Mouse (Mus musculus): ENCODE measurements around the gene Dnajc30.
"Not testable (repeated sequence)": the region's sequence is repeated elsewhere in the genome, so short reads cannot be mapped to it uniquely, and the experiment has no call there.

Dnajc30 gene

DNA sequence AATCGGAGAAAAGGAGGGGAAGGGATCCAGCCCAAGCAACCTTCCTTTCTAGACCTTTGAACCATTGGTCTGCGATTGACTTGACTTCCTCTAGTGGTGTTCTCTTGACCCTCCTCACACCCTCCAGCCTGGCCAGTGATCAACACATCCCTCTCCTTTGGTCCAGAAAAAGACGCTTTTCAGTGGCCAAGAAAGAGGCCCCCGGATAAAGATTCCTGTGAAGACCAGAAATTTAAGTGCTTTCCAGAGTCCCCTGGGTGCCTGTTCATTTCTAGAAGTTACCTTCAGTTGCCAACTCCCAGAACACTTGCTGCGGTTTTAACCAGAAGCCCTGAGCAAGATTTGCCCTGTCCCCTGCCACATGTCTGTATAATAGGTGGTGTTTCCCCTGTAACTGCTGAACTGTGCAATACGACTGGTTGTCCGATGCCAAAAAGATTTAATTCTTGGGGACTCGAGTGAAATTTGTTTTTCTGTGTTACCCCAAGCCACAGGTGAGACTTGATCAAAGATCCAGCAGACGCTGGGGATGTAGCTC lies 976 bp downstream of the Dnajc30 start, which contains the start of gene Bud23:
Gene Bud23 (minus strand): TSS at position 51 of the 538 bp plus-strand sequence.
- DNase-seq = not testable (repeated sequence)

DNA sequence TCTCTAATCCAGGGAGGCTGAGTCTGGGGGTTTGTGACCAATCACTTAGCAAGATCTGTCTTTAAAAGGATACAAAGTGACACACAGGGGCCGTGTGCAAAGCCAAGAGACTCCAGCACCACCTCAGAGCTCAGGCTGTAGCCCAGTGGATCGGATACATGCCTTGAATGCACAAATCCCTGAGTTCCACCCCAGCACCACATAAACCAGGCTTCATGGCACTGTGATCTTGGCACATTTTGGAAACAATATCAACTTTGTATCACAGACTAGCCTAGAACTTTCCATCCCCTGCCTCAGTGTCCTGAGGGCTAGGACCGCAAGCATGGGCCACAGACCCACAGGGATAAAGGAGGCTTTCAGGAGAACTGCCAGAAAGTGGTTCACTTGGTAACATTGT lies 2.0 kb downstream of the Dnajc30 start:
- DNase-seq = no peak

DNA sequence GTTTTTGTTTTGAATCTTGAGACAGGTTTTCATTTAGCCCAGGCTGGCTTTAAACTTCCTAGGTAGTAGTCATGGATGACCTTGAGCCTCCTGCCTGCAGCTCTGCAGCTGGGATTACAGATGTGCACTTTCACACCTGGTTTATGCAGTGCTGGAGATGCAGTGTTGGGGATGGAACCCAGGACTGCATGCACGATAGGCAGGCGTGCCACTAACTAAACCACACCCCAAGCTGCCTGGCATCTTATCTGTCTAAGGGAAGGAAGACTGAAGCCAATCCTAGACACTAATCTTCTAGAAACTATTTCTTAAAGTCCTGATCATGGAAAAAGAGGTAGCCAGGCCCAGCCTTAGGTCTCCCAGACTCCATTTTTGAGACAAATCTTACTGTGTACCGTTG lies 6.4 kb downstream of the Dnajc30 start:
- no peak for DNase-seq

DNA sequence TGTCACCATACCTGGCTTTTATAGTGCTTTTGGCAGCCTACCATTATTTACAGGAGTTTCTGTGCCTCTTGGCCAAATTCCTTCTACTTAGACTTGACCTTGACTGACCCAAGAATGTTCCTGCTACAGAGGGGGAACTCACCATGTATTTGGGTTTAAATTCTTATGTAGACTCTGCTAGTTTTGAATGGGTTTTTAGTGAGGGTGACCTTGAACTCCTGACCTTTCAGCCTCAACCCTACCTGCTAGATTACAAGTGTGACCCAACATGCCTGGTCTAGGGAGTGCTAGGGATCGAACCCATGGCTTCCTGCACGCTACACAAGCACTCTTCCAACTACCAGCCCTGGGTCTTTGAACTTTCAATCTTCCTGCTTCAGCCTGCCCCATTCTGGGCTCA lies 8.1 kb downstream of the Dnajc30 start:
- DNase-seq = no peak

DNA sequence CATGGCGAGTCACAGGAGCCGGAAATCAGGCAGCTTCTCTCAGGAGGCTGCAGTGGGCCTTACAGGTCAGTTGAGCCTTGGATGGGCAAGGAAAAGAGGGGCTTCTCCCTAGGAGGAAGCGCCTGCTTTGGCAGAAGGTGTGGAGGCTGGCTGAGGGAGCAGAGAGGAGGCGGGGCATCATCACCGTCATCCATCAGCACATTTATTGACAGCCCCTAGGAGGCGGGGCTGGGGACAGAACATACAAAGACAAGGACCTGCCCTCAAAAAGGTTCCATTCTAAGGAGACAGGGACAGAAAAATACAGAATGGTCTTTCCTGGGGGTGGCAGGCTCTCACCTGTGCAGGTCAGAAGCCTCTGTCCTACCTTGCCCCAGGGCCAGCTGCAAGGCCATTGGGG lies 8.7 kb downstream of the Dnajc30 start:
- DNase-seq = no peak

DNA sequence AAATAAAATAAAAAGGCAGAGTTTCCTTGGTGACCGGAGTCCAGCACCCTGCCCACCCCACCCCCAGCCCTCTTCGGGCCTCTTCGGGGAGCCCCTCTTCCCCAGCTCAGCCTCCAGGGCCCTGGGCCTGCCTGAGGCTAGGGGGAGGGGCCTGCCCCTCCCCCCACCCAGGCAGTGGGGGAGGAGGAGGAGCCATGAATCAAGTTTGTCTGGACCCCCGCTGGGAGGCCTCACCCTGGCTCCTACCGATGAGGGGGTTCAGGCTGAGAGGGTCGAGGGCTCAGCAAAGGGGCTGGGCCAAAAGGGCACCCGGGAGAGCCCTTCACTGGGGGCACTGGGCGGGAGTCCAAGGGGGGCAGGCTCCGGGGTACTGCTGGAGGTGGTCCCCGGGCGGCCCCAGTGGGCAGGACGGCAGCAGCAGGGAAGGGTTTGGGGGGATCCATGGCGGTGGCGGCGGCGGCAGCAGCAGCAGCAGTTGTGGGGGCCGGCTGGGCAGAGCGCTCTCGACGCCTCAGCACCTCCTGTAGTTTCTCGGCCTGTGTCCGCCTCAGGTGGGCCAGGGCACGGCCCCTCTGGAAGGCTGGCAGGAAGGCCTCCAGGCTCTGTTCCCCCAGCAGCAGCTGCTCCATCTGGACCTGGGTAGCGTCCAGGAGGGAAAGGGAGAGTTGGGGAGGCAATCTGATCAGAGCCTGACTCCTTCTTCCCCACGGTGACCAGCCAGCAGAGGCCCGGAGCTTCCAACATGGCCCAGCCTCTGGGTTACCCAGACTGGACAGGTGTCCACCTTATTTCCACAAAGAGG lies 9.5 kb downstream of the Dnajc30 start:
- no peak for DNase-seq

DNA sequence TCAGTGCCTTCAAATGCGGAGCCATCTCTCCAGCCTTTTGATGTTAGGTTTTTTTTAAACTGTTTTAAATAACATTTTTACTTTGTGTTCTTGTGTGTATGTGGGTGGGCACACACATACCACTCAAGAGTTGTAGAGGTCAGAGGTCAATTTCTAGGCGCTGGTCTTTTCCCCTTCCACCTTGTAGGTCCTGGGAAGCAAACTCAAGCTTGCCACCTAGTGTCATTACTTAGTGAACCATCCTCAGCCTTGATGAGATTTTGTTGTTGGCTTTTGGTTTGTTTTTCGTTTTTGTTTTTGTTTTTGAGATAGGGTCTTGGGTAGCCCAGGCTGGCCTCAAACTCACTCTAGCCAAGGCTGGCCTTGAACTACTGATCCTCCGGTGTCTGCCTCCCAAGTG lies 11.7 kb downstream of the Dnajc30 start:
- no peak for DNase-seq

DNA sequence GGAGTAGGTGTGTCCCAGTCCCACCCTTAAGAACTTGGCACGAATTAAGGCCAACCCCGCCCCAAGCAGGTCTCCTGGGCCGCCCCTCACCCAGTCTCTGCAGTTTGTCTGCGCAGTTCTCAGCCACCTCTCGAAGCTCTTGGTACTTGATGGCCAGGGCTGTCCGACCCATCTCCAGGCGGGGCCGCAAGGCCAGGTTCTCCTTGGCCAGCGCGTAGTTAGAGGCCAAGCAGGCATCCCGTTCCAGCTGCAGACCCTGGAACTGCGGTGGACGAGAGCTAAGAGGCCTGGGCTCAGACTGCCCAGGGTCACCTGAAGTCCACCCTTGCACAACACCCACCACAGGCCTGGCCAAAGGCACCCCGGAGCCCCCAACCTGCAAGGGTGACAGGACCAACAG lies 12.4 kb downstream of the Dnajc30 start:
- DNase-seq = no peak

DNA sequence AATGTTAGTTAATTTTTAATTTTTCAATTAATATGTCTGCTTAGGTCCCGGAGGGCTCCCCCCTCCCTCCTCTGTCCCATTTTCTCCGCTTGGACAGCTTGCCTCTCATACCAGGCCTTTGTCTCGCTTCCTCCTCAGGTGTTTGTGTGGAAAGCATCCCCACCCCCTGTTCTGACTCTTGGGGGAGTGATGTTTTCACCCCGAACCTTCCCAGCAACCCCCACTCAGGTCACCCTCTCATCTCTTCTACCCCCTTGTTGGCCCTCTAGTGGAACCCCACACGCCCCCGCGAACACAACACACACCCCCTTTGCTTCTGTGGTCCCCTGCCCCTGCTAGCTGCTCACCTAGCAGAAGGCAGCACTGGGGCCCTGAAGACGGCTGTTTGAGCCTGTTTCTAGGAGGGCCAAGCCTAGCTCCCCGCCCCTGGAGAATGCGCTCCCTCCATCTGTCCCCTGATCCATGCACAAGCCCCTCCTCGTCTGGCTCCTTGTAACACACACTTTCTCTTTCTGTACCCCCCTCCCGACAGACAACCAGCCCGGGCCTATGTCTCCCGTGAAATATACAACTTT lies 13.0 kb downstream of the Dnajc30 start:
- DNase-seq = peak; percentile 31

DNA sequence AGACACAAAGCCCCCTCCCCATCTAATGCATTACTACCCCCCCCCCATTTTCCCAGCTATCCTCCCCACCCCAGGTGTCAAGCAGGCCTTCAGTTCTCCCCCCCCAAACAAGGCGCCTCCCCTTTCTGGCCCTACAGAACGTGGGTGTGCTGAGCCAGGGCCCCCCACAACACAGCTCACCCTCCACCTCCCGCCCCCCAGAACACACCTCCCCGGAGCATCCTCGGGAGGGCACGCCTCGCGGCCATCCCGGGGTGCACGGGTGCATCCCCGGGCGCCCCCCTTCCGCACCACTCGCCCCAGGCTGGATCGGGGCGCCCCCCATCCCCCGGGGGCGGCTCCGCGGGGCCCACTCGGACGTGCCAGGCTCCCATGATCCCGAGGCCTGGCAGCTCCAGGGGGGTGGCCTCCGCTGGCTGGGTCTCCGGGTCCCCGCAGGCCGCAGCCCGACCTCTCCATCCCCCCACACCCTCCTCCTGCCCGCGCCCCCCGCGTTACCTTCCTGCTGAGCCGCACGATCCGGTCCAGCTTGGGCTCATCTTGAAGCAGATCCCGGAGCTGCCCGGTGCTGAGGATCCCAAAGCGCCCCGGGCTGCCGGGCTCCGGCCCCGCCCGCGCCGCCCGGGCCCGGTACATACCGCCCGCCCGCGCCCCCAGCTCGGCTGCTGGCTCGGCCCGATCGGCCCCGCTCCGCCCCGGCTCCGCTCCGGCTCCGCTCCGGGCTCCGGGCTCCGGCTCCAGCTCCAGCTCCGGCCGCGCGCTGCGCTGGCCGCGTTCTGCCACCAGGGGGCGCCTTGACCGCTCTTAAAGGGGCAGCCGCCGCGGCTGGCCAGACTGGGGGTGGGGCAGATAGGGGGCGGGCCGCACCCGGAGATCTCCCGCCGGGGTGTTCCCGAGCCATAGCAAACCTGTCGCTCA lies 13.8 kb downstream of the Dnajc30 start, which contains the start of gene Vps37d:
Gene Vps37d (minus strand): TSS at position 703 of the 918 bp plus-strand sequence.
- peak; percentile 95 for DNase-seq

DNA sequence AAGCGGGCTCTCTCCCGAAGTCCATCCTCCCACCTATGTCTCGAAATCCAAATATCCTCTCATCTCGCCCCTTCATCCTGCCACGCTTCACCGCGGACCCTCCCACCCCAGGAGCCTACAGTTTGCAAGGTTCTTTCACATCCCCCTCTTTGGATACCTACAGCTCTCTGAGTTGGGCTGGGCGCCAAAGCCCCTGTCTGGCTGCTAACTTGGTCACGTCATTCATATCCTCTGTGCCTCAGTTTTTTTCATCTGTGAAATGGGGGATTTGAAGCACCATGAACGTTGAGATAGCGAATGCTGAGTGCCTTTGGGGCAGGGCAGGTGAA lies 14.4 kb downstream of the Dnajc30 start:
- no peak for DNase-seq

DNA sequence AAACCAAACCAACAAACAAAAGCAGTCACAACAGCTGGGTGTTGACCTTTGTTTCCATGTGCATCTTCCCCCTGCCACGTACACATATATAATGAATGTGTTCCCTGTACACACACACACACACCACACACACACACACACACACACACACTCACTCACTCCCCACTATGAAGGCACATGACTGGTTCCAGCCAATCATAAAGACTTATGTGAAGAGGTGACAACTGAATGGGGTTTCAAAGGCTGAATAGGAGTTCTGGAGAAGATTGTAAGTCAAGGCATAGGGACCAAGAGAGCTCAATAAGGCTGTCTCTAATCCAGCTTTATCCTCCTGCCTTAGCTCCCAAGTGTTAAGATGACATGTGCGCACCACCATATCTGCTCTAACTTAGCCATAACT lies 15.6 kb downstream of the Dnajc30 start:
- no peak for DNase-seq

DNA sequence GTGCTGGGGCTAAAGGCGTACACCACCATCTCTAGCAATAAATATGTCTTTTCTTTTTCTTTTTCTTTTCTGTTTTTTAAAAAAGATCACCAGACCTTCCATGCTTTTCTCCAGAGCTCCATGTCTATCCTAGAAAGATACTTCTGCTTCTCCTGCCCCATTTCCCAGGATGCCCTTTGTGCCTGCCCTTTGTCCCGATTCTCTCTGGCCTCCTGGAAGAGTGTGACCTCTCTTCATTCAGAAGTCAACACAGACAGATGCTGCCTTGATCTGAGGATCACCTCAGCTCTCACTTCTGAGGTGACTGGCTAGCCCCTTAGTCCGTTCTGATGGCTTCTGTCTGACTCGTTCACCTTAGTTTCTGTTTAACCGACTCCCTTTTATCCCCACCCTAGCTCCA lies 16.5 kb downstream of the Dnajc30 start:
- DNase-seq = no peak

DNA sequence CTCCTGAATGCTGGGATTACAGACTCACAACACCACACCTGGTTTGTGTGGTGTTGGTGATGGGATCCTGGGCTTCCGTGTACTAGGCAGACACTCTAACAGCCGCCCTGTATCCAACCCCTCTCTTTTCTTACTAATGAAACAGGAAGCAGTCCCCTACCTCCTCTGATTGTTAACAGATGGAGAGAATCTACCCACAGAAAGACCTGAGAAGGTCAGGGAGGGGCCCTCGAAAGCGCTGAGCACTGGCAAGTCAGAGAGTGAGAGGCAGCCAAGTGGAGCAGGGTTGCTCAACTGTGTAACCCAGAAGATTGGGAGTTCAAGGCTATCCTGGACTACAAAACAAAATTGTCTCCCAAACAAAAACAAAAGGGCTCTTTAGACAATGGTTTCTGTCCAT lies 22.9 kb downstream of the Dnajc30 start:
- no peak for DNase-seq

DNA sequence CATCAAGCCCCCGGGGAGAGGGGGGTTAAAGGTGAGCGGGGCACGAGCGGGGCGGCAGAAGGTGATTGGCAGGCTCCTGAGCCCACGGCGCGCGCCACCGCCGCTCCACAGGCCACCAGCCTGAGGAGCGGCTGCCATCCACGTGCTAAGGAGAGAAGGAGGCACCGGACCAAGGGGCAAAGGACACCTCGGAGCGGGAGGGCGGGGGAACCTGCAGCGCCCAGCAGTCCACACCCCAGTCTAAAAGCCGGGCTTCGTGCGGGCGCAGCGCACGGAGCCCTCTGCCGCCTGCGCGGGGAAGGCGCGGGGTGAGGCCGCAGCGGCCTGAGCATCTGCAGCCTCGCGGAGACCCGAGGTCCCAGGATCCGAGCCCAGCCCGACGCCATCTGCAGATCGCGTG lies 25.7 kb downstream of the Dnajc30 start, which contains the start of gene Mlxipl:
Gene Mlxipl (plus strand): TSS at position 238 of the 400 bp plus-strand sequence.
- peak; percentile 22 for DNase-seq

DNA sequence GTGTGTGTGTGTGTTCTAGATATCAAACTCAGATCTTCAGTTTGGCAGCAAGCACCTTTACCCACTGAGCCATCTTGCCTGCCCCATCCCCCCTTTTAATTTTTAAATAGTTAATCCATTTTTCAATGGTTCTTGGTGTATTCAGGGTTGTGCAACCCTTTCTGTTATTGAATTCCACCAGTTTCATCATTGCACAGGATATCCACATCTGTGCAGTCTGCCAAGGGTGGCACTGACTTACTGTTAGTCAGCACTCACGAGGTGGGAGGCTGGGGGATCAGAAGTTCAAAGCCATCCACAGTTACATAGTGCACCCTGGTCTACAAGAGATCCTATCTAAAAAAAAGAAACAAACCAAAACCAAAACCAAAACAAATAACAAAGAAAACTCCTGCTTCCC lies 37.0 kb downstream of the Dnajc30 start:
- no peak for DNase-seq

DNA sequence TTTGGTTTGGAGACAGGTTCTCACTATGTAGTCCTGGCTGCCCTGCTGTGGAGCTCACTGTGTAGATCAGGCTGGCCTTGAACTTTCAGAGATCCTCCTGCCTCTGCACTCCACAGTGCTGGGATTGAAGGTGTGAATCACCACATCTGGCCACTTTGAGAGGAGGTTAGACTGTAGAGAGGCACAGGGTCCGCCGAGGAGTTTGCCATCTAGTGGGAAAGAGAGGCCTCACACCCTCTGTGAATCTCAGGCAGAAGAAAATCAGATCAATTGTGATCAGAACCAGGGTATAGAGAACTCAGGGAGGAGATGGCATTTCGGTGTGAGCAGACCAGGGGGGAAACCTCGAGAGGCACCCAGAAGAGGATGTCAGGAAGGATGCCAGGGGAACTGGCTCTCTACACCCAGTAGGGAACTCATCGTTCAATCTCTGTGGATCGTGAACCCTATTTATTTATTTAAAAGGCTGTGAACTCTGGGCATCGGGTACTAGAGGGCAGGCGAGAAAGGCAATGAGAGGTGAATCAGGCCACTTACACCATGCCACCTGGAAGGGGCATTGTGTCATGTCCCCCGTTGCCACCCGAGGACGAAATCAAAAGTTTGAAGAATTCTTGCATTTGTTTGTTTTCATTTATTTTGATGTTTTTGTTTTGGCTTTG lies 40.1 kb downstream of the Dnajc30 start:
- DNase-seq = peak; percentile 50

DNA sequence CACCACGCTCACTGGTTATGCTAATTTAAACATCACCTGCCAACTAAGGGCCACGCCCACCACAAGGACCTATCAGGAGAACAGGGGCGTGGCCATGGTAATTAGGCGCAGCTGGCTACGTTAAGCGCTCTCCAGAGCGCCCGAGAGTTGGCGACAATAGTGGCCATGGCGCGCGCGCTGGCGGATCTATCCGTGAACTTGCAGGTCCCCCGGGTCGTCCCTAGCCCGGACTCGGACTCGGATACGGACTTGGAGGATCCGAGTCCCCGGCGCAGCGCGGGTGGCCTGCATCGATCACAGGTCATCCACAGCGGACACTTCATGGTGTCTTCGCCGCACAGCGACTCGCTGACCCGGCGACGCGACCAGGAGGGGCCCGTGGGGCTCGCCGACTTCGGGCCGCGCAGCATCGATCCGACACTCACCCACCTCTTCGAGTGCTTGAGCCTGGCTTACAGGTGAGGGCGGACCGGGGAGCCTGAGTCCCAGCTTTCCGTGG lies 42.8 kb downstream of the Dnajc30 start:
- peak; percentile 85 for DNase-seq

DNA sequence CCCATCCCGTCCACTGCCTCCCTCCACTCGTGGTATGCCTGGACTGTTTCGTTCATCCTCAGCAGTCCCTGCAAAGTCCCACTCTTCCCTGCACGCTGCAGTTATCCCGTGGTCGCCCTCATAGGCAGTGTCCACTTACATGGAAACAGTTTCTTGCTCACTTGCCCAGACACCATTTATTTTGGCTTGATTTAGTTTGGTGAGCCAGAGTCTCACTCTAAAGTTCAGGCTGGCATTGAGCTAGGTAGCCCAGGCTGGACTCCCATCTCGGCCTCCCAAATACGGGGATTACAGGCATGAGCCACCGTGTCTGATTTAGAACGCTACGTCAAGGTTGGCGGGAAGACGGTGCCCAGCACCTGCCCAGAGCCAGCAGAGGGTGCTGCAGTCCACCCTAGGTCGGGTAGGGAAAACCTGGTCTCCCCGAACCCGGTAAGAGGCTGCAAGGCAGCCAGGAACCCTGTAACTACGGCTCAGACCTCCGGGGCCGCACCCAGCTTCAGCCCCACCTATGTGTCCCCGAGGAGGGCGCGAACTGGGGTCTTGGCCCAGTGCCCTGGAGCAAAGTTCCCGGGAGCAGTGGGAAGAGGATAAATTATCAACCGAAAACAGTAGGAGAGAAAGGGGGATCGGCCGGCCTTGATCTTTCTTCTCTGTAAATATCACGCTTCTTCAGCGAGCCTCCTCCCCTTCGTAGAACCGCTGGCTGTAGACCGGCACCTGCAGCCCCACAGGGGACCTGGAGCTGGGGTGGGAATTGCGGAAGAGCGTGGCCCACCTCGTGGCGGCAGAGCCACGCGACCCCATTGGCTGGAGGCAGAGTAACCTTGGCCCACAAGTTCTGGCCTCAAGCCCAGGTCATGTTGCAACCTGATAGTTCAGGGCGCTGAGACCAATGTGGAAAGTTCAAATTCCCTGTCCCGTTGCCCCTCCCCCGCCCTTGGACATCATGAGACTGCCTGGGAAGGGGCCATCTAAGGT lies 43.8 kb downstream of the Dnajc30 start:
- peak; percentile 73 for DNase-seq

DNA sequence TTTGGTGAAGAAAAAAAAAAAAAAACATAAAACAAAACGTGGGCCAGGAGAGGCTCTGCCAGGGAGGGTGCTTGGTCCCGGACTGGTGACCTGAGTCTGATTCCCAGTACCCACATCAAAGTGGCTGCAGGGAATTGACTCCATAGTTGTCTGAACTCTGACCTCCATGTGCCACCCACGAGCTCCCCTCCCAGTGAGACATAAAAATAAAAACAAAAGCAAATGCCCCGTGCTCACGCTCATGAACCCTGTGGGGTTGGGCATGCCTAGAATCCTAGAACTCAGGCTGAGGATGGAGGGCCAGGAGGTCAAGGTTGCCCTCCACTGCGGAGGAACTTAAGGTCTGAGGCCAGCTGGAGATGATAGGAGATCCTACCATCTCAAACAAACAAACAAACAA lies 45.0 kb downstream of the Dnajc30 start:
- no peak for DNase-seq

DNA sequence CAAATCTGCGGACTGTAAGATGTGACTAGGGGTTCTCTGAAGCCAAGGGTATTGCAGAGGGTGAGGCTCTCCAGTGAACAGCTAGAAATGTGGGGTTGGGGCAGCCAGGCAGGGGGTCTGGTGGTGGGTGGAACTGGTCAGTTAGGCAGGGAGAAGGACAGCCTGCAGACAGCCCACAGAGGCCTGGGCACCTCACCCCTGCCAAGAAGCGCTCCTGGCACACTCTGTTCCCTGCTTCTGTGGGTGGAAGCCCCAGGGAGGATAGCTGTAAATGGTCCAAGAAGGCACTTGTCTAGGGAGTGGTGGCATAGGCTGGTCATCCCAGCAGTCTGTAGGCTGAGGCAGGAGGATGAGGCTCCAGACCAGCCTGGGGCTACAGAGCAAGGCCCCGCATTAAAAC lies 45.4 kb downstream of the Dnajc30 start:
- no peak for DNase-seq
